ENCODE assay signal across 21 mouse cellular contexts in the genomic region with DNA sequence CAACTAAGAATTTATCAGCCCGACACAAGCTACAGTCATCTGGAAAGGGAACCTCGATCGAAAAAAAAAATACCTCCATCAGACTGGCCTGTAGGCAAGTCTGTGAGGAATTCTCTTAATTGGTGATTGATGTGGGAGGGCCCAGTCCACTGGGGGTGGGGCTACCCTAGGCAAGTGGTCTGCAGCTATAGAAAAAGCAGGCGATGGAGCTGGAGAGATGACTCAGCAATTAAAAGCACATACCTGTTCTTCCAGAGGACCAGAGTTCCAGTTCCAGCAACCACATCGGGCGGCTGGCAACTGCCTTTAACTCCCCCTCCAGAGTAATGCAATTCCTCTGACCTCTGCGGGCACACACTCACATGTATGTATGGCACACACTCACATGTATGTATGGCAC. TPM values are rescaled to one million over a fixed set of nuclear protein-coding genes. Genes with fewer than 3 reads are reported as not detected.
"Had no signal": no experiment of that assay in that cellular context is flagged by ENCODE, and none has a peak within 500 bp of the region (broad histone marks: within the 10 kb centered on the region; RNA-seq: fewer than 3 reads in every experiment).

No protein-coding gene starts in this region.

- DNase-seq: kidney, postnatal 36 days; layer of hippocampus, postnatal 36 days; liver, postnatal 0 days; retina, postnatal 1 day; right cerebral cortex, postnatal 25 days; spleen, adult 18-20 months; thymus, adult 18-20 months; thymus, postnatal 36 days had no signal

- H3K4me3 ChIP-seq: left cerebral cortex, adult 2 months; midbrain, embryonic 12.5 days; midbrain, embryonic 15.5 days; myocyte; neural tube, embryonic 13.5 days; stomach, embryonic 15.5 days had no signal

- H3K36me3 ChIP-seq: midbrain, embryonic 12.5 days; midbrain, embryonic 15.5 days; neural tube, embryonic 13.5 days; stomach, embryonic 15.5 days had no signal

- H3K27ac ChIP-seq: kidney, postnatal 0 days; left cerebral cortex, adult 2 months; liver, embryonic 14.5 days; macrophage; midbrain, embryonic 12.5 days; midbrain, embryonic 15.5 days; neural tube, embryonic 13.5 days; stomach, embryonic 15.5 days had no signal

- H3K9me3 ChIP-seq: midbrain, embryonic 12.5 days; midbrain, embryonic 15.5 days; neural tube, embryonic 13.5 days; stomach, embryonic 15.5 days had no signal

- ATAC-seq: liver, postnatal 0 days; lung, postnatal 0 days; midbrain, embryonic 15.5 days had no signal

- H3K4me2 ChIP-seq: lung, embryonic 14.5 days; midbrain, embryonic 12.5 days; midbrain, embryonic 15.5 days; neural tube, embryonic 13.5 days; stomach, embryonic 15.5 days had no signal

- H3K27me3 ChIP-seq: midbrain, embryonic 12.5 days; midbrain, embryonic 15.5 days; neural tube, embryonic 13.5 days; stomach, embryonic 15.5 days had no signal

- H3K9ac ChIP-seq: liver, embryonic 14.5 days; liver, postnatal 0 days; lung, embryonic 14.5 days; midbrain, embryonic 12.5 days; midbrain, embryonic 15.5 days; neural tube, embryonic 13.5 days; stomach, embryonic 15.5 days had no signal

- H3K4me1 ChIP-seq: midbrain, embryonic 12.5 days; midbrain, embryonic 15.5 days; stomach, embryonic 15.5 days had no signal

RNA-seq across cellular contexts. Expression of a gene that starts 7.5 kb away (rescaled TPM):
- total RNA-seq: liver, adult 2 months; megakaryocyte, adult 5-6 weeks had no signal
- polyA plus RNA-seq: liver, adult 2 months; liver, postnatal 0 days; macrophage; myocyte had no signal
